ENCODE assay signal across 19 mouse cellular contexts in the genomic region with DNA sequence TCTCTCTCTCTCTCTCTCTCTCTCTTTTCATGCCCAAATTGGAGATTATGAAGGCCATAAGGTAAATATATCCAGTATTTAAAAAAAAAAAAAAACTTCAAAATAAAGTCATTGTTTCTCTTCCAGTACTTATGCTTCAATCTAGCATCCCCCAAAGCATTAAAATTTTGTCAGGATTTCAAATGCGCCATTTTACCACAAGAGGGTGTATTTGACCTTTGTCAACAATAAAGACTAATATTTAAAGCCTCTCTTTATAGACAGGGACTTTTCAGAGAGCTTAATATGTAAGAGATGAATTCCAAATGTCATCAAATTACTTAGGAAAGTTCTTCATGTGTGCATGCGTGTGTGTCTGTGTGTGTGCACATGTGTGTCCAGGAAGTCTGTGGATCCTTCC.
DNase-seq lines count a peak whose midpoint lies in the region; ATAC-seq and TF ChIP-seq lines count a peak whose summit lies in the region.
"Had no signal": no experiment of that assay in that cellular context is flagged by ENCODE, and none has a peak within 500 bp of the region (broad histone marks: within the 10 kb centered on the region; RNA-seq: fewer than 3 reads in every experiment).

No protein-coding gene starts in this region.

- no peak for DNase-seq in heart, postnatal 10 days
- peak; percentile 44 for DNase-seq in kidney, postnatal 0 days (ENCODE audit: low spot score)
- DNase-seq in MEL (ENCODE audit: low read depth, low spot score), result no peak
- DNase-seq in brain, embryonic 14.5 days (ENCODE audit: low read depth), result peak; percentile 43
- DNase-seq: adrenal gland, postnatal 10 days; cerebellum, adult 2 months; gastrocnemius, postnatal 36 days; kidney, adult 2 months; kidney, postnatal 36 days; thymus, postnatal 4 days had no signal

- TF ChIP-seq CTCF in kidney, postnatal 0 days (IDR thresholded peaks at IDR 0.05; ENCODE audit: low read depth), result peak; percentile 61
- peak in 1 of 3 experiments; percentile 21; a peak in 1 of 6 replicates for TF ChIP-seq CTCF in MEL (IDR thresholded peaks at IDR 0.05 in 2 of 3, conservative IDR thresholded peaks at IDR 0.05 in 1 of 3; ENCODE audit: control insufficient read depth in 1 of 3, insufficient read depth in 1 of 3, low read depth in 2 of 3, low read length in 3 of 3, poor library complexity in 1 of 3, severe bottlenecking in 1 of 3)
- no peak for TF ChIP-seq CTCF in brain, embryonic 14.5 days (IDR thresholded peaks at IDR 0.05; ENCODE audit: borderline replicate concordance, extremely low read depth, insufficient read depth, insufficient read length)

- intact Hi-C loops in heart, postnatal 10 days (cut with DNase I), result loop anchor here (2.0 kb wide), 1 partner anchor 175 kb away; no protein-coding TSS in a partner anchor

- peak; percentile 32 for TF ChIP-seq RAD21 in MEL (IDR thresholded peaks at IDR 0.05; ENCODE audit: low read depth, low read length)

- H3K27me3 ChIP-seq in heart, embryonic 12.5 days (replicated peaks), result no peaks in the 10 kb centered on the region
- H3K27me3 ChIP-seq in kidney, postnatal 0 days (ENCODE audit: insufficient read depth, low read length), result no peaks in the 10 kb centered on the region
- H3K27me3 ChIP-seq in kidney, embryonic 14.5 days (ENCODE audit: control insufficient read depth, insufficient read depth, low read length), result no peaks in the 10 kb centered on the region
- H3K27me3 ChIP-seq in MEL (ENCODE audit: control insufficient read depth in 1 of 2, insufficient read depth in 2 of 2, low read length in 2 of 2), result no peaks in the 10 kb centered on the region
- H3K27me3 ChIP-seq in liver, embryonic 12.5 days (replicated peaks), result no peaks in the 10 kb centered on the region
- H3K27me3 ChIP-seq: embryonic facial prominence, embryonic 15.5 days had no signal

- no peaks in the 10 kb centered on the region for H3K79me2 ChIP-seq in MEL (ENCODE audit: control insufficient read depth, insufficient read depth, low read length, poor library complexity)

- H3K4me1 ChIP-seq in heart, embryonic 12.5 days (replicated peaks), result peaks cover 39% of the 10 kb centered on the region
- H3K4me1 ChIP-seq in kidney, postnatal 0 days (replicated peaks; ENCODE audit: insufficient read depth, low read length), result no peaks in the 10 kb centered on the region
- no peaks in the 10 kb centered on the region for H3K4me1 ChIP-seq in kidney, embryonic 14.5 days (ENCODE audit: control insufficient read depth, insufficient read depth, low read length)
- no peaks in the 10 kb centered on the region for H3K4me1 ChIP-seq in MEL (ENCODE audit: control insufficient read depth in 1 of 2, insufficient read depth in 2 of 2, low read length in 2 of 2)
- no peaks in the 10 kb centered on the region for H3K4me1 ChIP-seq in liver, embryonic 12.5 days
- H3K4me1 ChIP-seq: embryonic facial prominence, embryonic 15.5 days; lung, embryonic 15.5 days; midbrain, embryonic 12.5 days had no signal

- no peaks in the 10 kb centered on the region for H3K9me3 ChIP-seq in heart, embryonic 12.5 days (replicated peaks)
- no peaks in the 10 kb centered on the region for H3K9me3 ChIP-seq in kidney, postnatal 0 days (replicated peaks; ENCODE audit: low read length)
- H3K9me3 ChIP-seq in kidney, embryonic 14.5 days (ENCODE audit: control insufficient read depth, low read length), result no peaks in the 10 kb centered on the region
- H3K9me3 ChIP-seq in MEL (replicated peaks; ENCODE audit: insufficient read depth, low read length), result no peaks in the 10 kb centered on the region
- no peaks in the 10 kb centered on the region for H3K9me3 ChIP-seq in liver, embryonic 12.5 days (replicated peaks)
- H3K9me3 ChIP-seq: embryonic facial prominence, embryonic 15.5 days; forebrain, embryonic 10.5 days; hindbrain, embryonic 13.5 days; lung, embryonic 15.5 days; midbrain, embryonic 12.5 days had no signal

- no peaks in the 10 kb centered on the region for H3K36me3 ChIP-seq in heart, embryonic 12.5 days
- H3K36me3 ChIP-seq in kidney, postnatal 0 days (ENCODE audit: insufficient read depth, low read length), result no peaks in the 10 kb centered on the region
- H3K36me3 ChIP-seq in kidney, embryonic 14.5 days (ENCODE audit: control insufficient read depth, insufficient read depth, low read length), result no peaks in the 10 kb centered on the region
- H3K36me3 ChIP-seq in MEL (ENCODE audit: control insufficient read depth in 1 of 2, insufficient read depth in 2 of 2, low read length in 2 of 2), result no peaks in the 10 kb centered on the region
- H3K36me3 ChIP-seq in liver, embryonic 12.5 days, result no peaks in the 10 kb centered on the region
- H3K36me3 ChIP-seq: embryonic facial prominence, embryonic 15.5 days; forebrain, embryonic 10.5 days; hindbrain, embryonic 13.5 days; lung, embryonic 15.5 days; midbrain, embryonic 12.5 days had no signal

- WGBS in heart, embryonic 12.5 days, result 83% methylated on average over 2 of the region's 2 CpGs
- WGBS in kidney, postnatal 0 days, result 87% methylated on average over 2 of the region's 2 CpGs
- WGBS in kidney, embryonic 14.5 days, result 89% methylated on average over 2 of the region's 2 CpGs
- WGBS in liver, embryonic 12.5 days (ENCODE audit: insufficient replicate concordance), result 65% methylated on average over 2 of the region's 2 CpGs

- TF ChIP-seq EP300 in MEL (IDR thresholded peaks at IDR 0.05; ENCODE audit: low read depth in 1 of 2, low read length in 2 of 2), result no peak

- no peak for ATAC-seq in heart, embryonic 12.5 days (ENCODE audit: insufficient number of reproducible peaks, low FRiP score)
- no peak for ATAC-seq in kidney, postnatal 0 days (replicated peaks; ENCODE audit: low FRiP score, low read depth)
- no peak for ATAC-seq in kidney, embryonic 14.5 days (ENCODE audit: low FRiP score, low TSS enrichment)
- ATAC-seq in liver, embryonic 12.5 days, result no peak
- ATAC-seq: CD4-positive, CD25-positive, alpha-beta regulatory T cell, adult 4 months had no signal

- H3K4me3 ChIP-seq in heart, embryonic 12.5 days, result no peak overlapping the region
- H3K4me3 ChIP-seq in kidney, postnatal 0 days (replicated peaks; ENCODE audit: low read depth, low read length), result no peak overlapping the region
- no peak overlapping the region for H3K4me3 ChIP-seq in kidney, embryonic 14.5 days (ENCODE audit: low read length)
- H3K4me3 ChIP-seq in MEL (ENCODE audit: control insufficient read depth in 1 of 2, insufficient read depth in 1 of 2, low read depth in 2 of 2, low read length in 2 of 2), result no peak overlapping the region
- H3K4me3 ChIP-seq in liver, embryonic 12.5 days, result no peak overlapping the region
- H3K4me3 ChIP-seq: embryonic facial prominence, embryonic 15.5 days; forebrain, embryonic 10.5 days; hindbrain, embryonic 13.5 days; lung, embryonic 15.5 days; midbrain, embryonic 12.5 days had no signal

- no peak for TF ChIP-seq POLR2A in MEL (IDR thresholded peaks at IDR 0.05; ENCODE audit: control insufficient read depth in 1 of 2, insufficient read depth in 1 of 2, low read depth in 1 of 2, low read length in 2 of 2, poor library complexity in 1 of 2)
- no peak for TF ChIP-seq POLR2A in brain, embryonic 14.5 days (IDR thresholded peaks at IDR 0.05; ENCODE audit: borderline replicate concordance, extremely low read depth, insufficient read depth, insufficient read length, poor library complexity, severe bottlenecking)

- no peak overlapping the region for H3K4me2 ChIP-seq in heart, embryonic 12.5 days
- H3K4me2 ChIP-seq in kidney, postnatal 0 days (ENCODE audit: low read length), result no peak overlapping the region
- no peak overlapping the region for H3K4me2 ChIP-seq in kidney, embryonic 14.5 days (replicated peaks; ENCODE audit: low read depth, low read length)
- no peak overlapping the region for H3K4me2 ChIP-seq in liver, embryonic 12.5 days
- H3K4me2 ChIP-seq: embryonic facial prominence, embryonic 15.5 days; hindbrain, embryonic 13.5 days; lung, embryonic 15.5 days; midbrain, embryonic 12.5 days had no signal

- no peak overlapping the region for H3K9ac ChIP-seq in heart, embryonic 12.5 days
- no peak overlapping the region for H3K9ac ChIP-seq in kidney, postnatal 0 days (ENCODE audit: low read depth, low read length)
- H3K9ac ChIP-seq in kidney, embryonic 14.5 days (ENCODE audit: low read depth, low read length), result no peak overlapping the region
- no peak overlapping the region for H3K9ac ChIP-seq in MEL (ENCODE audit: control insufficient read depth, low read depth, low read length, poor library complexity, severe bottlenecking)
- H3K9ac ChIP-seq in liver, embryonic 12.5 days, result no peak overlapping the region
- H3K9ac ChIP-seq: embryonic facial prominence, embryonic 15.5 days; hindbrain, embryonic 13.5 days; lung, embryonic 15.5 days; midbrain, embryonic 12.5 days had no signal

- peak overlapping the region; percentile 67; the same call in 1 of the 2 replicates for H3K27ac ChIP-seq in heart, embryonic 12.5 days (ENCODE audit: poor library complexity, severe bottlenecking)
- H3K27ac ChIP-seq in kidney, postnatal 0 days, result no peak overlapping the region
- H3K27ac ChIP-seq in kidney, embryonic 14.5 days (ENCODE audit: low read depth, low read length), result no peak overlapping the region
- no peak overlapping the region for H3K27ac ChIP-seq in MEL (ENCODE audit: control insufficient read depth, low read depth, low read length)
- no peak overlapping the region for H3K27ac ChIP-seq in liver, embryonic 12.5 days
- H3K27ac ChIP-seq: embryonic facial prominence, embryonic 15.5 days; forebrain, embryonic 10.5 days; hindbrain, embryonic 13.5 days; lung, embryonic 15.5 days; midbrain, embryonic 12.5 days had no signal

TF ChIP-seq in MEL, 35 proteins besides CTCF, POLR2A, EP300 and RAD21:
- TF ChIP-seq POLR2AphosphoS2 (IDR thresholded peaks at IDR 0.05; ENCODE audit: low read length) (no peak), SIN3A (IDR thresholded peaks at IDR 0.05; ENCODE audit: low read length) (no peak), KAT2A (conservative IDR thresholded peaks at IDR 0.05; ENCODE audit: low read depth, low read length) (no peak), POLR2AphosphoS5 (IDR thresholded peaks at IDR 0.05; ENCODE audit: borderline replicate concordance, low read depth, low read length) (no peak), ZMIZ1 (IDR thresholded peaks at IDR 0.05; ENCODE audit: low read depth, low read length) (no peak), ETS1 (IDR thresholded peaks at IDR 0.05; ENCODE audit: low read depth, low read length) (no peak)

Comparison
In these comparisons a context has a peak if more than half of its experiments do, and no peak if none do; other contexts are left out.
1. DNase-seq: peak in kidney, postnatal 0 days (single experiment) and brain, embryonic 14.5 days (single experiment); none in heart, postnatal 10 days (0 of 2) and MEL (single experiment).